Mouse (Mus musculus): ENCODE data around the gene Shf.

Gene Shf

DNA sequence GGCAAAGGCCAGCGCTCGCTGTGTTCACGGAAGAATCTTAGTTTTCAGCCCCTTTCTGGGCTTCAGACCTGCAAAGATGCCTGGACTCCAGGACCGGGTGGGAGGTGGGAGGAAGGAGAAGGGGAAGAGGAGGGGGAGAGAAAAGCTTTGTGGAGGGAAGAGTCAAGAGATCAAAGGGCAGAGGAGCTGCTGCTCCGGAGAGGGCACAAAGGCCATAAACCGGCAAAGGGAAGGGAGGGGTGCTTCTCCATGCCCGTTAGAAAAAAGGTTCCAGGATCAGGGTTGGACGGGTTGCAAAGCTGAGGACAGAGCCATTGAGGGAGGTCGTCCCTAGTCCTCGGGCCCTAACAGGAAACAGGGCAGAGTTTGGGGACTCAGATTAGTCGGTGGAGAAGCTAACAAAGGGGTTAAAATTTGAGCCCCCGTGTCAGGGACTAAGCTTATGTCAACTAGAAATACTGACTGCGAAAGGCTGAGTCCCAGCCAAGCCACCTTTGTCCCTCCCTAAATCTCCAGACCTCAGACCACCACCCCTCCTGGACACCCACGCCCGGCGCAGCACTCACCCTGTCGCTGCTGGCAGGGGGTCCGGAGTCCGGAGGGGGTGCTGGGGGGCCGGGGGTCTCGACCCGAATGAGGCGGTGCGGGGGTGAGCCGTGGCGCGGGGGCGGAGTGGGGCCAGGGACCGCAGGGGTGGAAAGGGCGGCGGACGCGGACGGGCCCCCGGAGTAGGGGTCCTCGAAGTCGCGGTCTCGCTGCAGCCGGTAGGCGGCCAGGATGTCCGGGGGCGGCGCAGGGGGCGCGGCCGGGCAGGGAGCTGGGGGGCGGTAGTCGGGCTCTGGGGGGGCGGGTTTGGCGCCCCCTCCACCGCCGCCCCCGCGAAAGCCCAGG lies 636 bp downstream of the Shf start:
- DNase-seq (ENCODE audit: inconsistent ontology term) = peak; percentile 39

GRCm38 (mm10) chr2:122367701-122368080 lies 1.3 kb downstream of the Shf start:
- DNase-seq (ENCODE audit: inconsistent ontology term) = peak; percentile 20

DNA sequence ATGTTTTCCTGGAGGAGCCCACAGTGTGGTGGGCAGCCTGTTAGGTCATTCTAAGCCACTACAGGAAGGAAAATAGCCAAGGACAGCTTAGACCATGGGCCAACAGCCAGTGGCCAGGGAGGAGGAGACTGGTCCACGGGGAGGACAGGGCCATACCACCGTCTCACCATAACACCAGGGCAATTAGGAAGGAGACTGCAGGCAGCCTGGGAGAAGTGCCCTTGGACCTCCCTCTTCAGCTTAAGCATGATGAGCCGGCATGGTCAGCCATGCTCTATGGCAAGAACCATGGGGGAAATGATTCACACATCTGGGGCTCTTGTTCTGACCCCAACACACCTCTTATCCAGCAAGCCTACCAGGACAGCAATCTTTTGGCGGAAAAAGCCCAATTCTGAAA lies 1.8 kb downstream of the Shf start:
- no peak for DNase-seq (ENCODE audit: inconsistent ontology term)

- no peak for DNase-seq (ENCODE audit: inconsistent ontology term)
These were observed 2.3 kb downstream of the Shf start for GRCm38 (mm10) chr2:122366706-122367105.

DNA sequence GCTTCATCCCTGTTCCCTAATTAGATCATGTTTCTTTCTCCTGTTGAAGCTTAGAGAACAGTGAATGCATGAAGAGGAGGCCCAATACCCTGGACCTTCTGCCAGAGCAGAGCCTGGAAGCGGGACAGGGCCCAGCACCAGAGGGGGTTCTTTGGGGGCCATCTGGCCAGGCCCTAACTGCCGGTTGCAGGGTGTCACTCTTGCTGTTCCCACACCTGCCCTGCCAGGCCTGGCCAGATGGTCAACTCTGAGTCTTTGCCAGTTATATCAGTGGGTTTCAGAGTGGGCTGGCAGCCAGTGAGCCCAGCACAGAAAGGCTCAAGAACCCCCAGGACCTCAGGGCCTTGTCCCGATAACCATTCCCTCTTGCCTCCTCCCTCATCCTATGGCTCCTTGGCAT lies 2.9 kb downstream of the Shf start:
- no peak for DNase-seq (ENCODE audit: inconsistent ontology term)

DNA sequence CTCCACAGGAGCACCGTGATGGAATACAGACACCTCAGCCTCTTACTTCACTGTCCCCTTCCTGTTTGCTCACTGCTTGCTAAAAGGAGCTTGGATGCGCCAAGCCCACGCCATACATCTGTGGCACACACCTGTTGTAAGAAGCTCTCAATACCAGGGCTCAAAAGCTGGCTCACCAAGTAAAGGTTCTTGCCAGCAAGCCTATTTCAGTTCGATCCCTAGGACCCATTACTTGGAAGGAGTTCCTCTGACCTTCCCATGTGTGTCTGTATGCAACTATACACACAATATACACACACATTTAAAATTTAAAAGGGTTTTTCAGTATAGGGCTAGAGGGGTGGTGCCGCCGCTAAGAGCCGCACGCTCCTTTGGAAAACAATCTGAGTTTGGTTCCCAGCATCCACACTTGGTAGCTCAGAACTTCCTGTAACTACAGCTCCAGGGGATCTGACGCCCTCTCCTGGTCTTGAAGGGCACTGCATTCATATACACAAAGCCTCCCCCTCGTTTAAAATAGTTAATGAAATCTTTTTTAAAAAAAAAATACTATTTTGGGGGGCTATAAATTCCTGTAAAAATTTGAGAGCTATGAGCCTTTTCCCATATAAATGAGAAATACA lies 3.6 kb downstream of the Shf start:
- DNase-seq (ENCODE audit: inconsistent ontology term) = no peak

DNA sequence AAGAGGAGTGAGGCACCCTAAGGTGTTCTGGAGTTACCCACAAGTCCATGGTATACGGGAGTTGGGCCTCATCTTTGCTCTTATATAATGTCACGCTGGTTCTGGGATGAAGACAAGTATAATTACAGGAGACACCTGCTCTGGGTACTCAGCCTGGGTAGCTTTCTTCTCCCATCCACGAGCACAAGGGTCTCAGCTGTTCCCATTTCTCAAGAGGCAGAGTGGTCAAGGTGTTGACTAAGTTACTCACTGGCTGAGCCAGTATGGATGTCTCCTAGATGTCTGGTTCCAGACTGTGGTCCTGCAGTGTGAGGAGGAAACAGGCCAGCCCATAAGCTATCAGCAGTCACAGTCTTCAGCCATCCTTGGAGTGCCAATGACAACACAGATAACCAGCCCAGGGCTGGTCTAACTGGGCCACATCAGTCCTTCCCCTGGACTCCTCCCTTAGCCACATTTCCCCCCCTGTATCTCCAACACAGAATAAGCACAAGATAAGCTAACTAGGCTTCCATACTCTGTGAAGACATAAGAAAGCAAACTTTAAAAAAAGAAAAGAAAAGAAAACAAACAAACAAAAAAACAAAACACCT lies 4.5 kb downstream of the Shf start:
- DNase-seq (ENCODE audit: inconsistent ontology term) = no peak

DNA sequence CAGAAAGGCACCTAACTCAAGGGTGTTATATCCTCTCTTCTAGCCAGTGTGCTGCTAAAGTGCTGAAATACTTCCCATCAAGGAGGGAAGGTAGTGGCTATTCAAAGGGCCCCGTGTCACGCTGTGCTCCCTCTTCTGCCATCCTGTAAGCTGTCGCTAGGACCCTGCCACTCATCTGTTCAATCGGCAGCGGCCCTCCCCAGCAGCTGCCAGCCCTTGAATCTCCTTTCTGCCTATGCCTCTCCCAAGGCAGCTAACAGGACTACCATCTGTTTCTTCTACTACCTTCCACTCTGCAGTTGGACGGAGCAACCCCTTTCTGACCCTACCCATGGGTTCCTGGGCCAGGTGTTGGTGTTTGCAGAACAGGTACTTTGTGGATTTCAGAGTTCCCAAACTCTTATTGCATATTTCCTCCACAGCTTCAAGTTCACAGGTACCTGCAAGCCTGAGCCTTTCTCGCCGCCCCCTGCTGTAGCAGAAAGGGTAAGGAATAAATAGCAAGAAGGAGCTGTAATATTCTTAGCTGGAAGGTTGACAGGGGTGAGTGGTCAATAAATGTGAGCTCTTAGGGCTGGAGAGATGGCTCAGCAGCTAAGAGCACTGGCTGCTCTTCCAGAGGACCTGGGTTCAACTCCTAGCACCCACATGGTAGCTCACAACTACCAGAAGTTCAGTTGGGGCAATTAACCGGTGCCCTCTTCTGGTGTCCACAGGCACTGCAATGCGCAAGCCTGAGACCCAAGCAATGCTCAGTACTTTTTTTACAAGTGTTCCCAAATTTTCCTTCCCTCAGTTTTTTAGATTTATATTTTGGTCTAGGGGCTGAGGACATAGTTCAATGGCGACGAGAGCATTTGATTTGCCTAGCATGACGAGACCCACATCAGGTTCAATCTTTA lies 6.1 kb downstream of the Shf start:
- no peak for DNase-seq (ENCODE audit: inconsistent ontology term)

DNA sequence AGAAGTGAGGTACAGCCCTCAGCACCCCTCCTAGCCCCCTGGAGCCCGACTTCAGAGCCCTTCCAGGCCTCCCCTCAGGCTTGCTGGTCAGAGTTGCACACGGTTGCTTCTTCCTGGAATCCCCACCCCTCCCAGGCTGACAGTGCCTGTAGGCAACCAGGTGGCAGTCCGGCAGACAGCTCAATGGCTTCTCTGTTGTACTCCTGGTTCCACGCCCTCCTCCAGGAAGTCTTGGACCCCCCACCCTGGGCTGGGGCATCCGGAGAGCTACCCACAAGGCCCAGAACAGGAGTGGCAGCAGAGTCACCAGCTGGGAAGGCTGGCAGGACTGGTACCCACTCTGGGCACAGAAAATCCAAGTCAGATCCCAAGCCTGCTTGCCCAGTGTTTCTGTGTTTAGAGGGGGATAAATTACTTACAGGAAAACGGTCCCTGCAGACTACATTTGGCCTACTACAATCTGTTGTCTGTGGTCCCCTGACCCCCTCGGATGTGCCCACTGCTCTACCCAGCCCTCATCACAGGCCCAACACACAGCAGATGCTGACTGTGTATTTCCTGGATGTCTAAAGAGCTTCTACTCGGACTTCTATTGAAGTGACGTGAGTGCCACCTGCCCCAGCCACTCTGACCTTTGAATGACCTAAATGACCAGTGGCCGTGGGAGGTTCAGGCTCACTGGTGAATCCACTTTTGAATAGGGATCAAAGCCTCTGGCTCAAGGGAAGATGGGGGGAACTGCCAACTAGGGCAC lies 6.9 kb downstream of the Shf start:
- DNase-seq (ENCODE audit: inconsistent ontology term) = no peak

GRCm38 (mm10) chr2:122361181-122361580 lies 7.8 kb downstream of the Shf start:
- no peak for DNase-seq (ENCODE audit: inconsistent ontology term)

DNA sequence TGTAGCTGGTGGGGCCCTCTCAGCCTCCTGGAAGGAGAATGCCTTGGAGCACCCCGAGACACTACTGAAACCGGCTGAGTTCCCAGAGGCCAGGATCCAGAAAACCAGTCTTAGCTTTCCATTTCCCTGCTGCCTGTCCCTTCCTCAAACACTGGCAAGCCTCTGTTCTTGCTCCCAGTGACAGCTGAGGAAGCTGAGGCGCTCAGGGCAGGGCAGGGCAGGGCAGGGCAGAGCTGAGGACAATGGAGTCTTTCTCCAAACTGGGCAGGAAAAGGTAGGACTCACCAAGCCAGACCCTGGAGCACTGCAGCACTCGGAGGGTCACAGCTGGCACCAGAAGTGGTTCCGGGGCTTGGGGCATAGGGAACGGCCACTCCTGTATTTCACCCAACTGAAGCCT lies 8.7 kb downstream of the Shf start:
- no peak for DNase-seq (ENCODE audit: inconsistent ontology term)

GRCm38 (mm10) chr2:122356187-122356586 lies 12.8 kb downstream of the Shf start:
- DNase-seq (ENCODE audit: inconsistent ontology term) = no peak

- DNase-seq (ENCODE audit: inconsistent ontology term) = no peak
These were observed 13.6 kb downstream of the Shf start for GRCm38 (mm10) chr2:122355389-122355788.

- no peak for DNase-seq (ENCODE audit: inconsistent ontology term)
These were observed 14.6 kb downstream of the Shf start for GRCm38 (mm10) chr2:122354191-122354929.

- DNase-seq (ENCODE audit: inconsistent ontology term) = no peak
These were observed 15.2 kb downstream of the Shf start for GRCm38 (mm10) chr2:122353765-122354164.

- no peak for DNase-seq (ENCODE audit: inconsistent ontology term)
These were observed 16.0 kb downstream of the Shf start for GRCm38 (mm10) chr2:122352992-122353391.

GRCm38 (mm10) chr2:122351931-122352329 lies 17.0 kb downstream of the Shf start:
- peak; percentile 73 for DNase-seq (ENCODE audit: inconsistent ontology term)

DNA sequence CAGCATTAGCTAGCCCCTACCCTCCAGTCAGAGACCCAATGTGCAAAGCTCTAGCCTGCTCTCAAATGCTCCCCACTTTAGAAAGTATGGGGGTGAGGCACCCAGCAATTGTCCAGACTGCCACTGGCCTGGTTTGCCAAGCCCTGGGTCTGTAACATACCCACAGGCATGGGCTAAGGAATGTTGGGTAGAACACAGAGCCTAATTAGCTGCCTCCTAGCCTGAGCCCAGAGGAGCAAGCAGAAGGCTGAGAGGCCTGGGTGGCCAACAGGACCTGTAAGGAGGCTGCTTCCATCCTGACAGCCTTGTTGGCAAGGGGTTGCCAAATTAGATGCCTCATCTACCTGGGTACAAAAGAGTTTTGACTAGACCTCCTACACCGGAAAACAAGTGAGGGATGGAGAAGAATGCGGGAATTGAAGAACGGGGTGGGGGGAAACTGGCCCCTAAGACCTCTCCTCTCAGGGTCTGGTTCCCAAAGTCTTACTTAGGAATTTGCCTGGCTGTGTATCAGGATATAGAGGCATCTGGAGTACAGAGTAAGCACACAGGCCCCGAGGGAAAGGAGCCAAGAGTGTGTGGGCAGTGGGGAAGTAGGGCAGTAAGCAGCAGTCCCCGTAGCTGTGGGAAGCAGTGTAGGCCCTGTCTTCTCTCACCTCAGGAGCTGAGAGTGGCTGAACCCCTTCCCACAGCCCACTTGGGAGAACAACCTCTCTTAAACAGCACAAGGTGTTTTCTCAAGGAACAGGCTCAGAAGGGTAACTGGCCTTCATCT lies 17.6 kb downstream of the Shf start:
- DNase-seq (ENCODE audit: inconsistent ontology term) = peak; percentile 82

- no peak for DNase-seq (ENCODE audit: inconsistent ontology term)
These were observed 19.7 kb downstream of the Shf start for GRCm38 (mm10) chr2:122349136-122349785.
